Mouse (Mus musculus) frontal cortex, postnatal 10 days (tissue): ENCODE results near the gene Plp2.

ENCODE experiments used
- DNase-seq, 2 experiments: peaks; one replicate each; pipeline ENCODE4 v3.0.0; 2022; ENCODE audit warnings: low spot score in 2 of 2, mixed read lengths in 1 of 2

Plp2 gene

DNA sequence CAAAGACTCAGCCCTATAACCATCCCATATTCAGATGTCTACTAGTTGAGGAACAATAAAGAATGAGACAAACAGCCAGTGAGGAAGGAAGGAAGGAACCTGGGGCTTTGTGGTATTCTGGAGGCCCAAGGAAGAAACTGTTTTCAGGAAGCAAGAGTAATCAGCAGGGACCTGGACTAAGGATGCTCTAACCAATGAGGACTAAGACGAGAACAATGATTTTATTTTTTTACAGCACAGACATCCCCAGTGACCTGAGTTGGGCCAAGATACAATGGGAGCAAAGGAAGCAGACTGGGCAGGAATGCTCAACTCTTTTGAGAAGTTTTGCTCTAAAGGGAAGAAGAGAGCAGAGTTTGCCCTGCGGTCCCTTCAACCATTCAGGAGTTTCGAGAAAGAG lies 8.3 kb downstream of the Plp2 start:
- no peak for DNase-seq

DNA sequence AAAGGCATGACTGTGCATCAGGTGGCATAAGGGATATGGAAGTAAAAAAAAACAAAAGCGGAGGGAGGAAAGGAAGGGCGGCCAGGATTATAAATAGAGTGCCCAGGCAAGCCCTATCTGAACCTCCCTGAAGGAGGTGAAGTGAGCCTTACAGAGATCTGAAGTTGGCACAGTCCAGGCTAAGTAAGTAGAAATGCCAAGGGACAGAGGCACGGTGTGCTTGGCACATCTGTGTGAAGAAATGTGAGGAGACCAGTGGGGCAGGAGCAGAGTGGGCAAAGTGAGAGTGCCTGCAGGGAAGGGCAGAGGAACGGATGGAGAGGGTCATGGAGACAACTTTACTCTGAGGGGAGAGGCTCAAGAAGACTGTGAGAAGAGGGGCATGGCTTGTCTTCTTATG lies 10.1 kb downstream of the Plp2 start:
- no peak for DNase-seq

- DNase-seq: no peak
Observed at GRCm38 (mm10) chrX:7658785-7659589, 12.2 kb downstream of the Plp2 start.

GRCm38 (mm10) chrX:7658031-7658784 lies 13.0 kb downstream of the Plp2 start:
- DNase-seq: no peak

GRCm38 (mm10) chrX:7657221-7657639 lies 14.0 kb downstream of the Plp2 start, which contains the start of gene Prickle3:
Gene Prickle3 (plus strand): TSS chrX:7657260.
- DNase-seq: no peak

DNA sequence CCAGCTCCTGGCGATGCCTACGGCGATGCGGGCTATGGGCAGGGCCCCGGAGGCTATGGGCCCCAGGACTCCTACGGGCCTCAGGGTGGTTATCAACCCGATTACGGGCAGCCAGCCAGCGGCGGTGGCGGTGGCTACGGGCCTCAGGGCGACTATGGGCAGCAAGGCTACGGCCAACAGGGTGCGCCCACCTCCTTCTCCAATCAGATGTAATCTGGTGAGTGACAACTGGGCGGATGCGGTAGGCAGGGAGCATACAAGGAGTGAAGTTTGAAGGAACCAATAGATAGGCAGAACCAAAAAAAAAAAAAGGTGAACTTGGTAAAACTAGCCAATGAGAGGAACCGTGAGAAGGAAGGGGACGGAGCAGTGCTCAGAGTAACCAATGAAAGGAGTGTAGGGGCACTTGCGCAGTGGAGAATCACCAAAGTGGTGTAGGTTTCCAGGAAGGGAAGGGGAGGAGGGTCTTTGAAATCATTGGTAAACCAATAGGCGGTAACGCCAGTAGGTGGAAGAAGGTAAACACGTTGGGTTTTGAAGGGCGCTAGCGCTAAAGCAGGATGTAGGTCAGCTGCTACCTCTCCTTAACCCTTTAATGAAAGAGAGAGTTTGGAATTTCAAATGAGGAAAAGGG lies 22.4 kb downstream of the Plp2 start:
- DNase-seq: peak; percentile 65 to 75

GRCm38 (mm10) chrX:7645349-7645748 lies 25.8 kb downstream of the Plp2 start:
- peak; percentile 50 to 72 for DNase-seq

- no peak for DNase-seq
Observed at GRCm38 (mm10) chrX:7640785-7641184, 30.4 kb downstream of the Plp2 start.

- no peak for DNase-seq
Observed at GRCm38 (mm10) chrX:7639536-7640325, 31.5 kb downstream of the Plp2 start.

DNA sequence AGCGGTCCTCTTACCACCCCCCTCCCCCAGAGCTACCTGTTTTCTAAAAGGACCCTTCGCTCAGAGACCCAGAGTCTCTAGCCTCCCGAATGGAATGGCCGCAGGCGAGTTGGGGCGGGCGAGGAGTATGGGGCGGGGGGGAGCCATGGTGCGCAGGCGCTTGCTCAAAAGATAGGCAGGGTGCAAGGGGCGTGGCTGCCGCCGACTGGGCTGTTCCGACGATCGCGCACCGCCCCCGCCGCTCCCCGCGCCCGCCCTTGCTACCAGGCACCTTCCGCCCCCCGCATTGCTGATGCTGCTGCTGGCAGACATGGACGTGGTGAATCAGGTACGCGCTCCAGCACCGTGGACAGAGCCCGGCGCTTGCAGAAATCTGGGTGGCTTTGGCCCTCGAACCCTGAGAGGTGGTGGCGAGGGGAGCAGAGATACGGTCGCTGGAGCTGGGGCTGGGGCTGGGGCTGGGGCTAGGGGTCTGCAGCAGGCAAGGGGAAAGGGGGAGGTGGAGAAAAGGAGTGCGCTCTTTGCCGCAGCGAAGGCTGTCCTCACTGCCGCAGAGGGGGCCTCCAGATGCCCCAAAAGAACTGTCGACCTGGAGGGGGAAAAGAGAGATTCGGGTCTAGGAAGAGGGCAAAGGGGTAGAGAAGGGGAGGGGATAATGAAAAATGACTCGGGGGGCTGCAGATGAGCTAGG lies 32.6 kb downstream of the Plp2 start, which contains the start of gene Syp:
Gene Syp, plus strand, starts transcription at position 71 of the 691 bp plus-strand sequence.
- DNase-seq: peak; percentile 78 to 80

GRCm38 (mm10) chrX:7635101-7635500 lies 36.1 kb downstream of the Plp2 start:
- DNase-seq: no peak

GRCm38 (mm10) chrX:7632560-7632959 lies 38.6 kb downstream of the Plp2 start:
- DNase-seq: no peak
